Comparison of ENCODE assay signal across 19 mouse cellular contexts in the genomic region with DNA sequence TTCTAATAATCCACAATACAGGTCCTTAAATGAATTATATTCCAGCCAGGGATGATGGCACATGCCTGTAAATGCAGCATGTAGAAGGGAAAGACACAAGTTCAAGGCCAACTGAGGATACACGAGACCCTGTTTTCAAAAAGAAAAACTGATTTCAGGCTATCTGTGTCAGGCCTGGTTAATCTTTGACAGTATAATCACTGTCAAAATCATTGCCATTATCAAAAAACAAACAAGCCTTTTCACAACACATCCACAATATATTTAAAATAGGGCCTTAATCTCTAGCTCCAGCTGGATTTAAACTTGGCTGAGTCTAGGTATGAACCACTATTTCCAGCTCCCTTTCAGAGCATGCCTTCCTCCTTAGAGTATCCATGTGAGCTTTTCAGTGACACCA.
"Had no signal": no experiment of that assay in that cellular context is flagged by ENCODE, and none has a peak within 500 bp of the region (broad histone marks: within the 10 kb centered on the region; RNA-seq: fewer than 3 reads in every experiment).

No protein-coding gene starts in this region.

- H3K27ac ChIP-seq: kidney, postnatal 0 days; layer of hippocampus, adult 2 months; liver, embryonic 14.5 days; macrophage; midbrain, embryonic 12.5 days; midbrain, embryonic 15.5 days; neural tube, embryonic 12.5 days; neural tube, embryonic 15.5 days had no signal

- ATAC-seq: lung, postnatal 0 days; midbrain, embryonic 15.5 days had no signal

- H3K4me3 ChIP-seq: layer of hippocampus, adult 2 months; midbrain, embryonic 12.5 days; midbrain, embryonic 15.5 days; neural tube, embryonic 12.5 days; neural tube, embryonic 15.5 days had no signal

- H3K9me3 ChIP-seq: midbrain, embryonic 12.5 days; midbrain, embryonic 15.5 days; neural tube, embryonic 12.5 days; neural tube, embryonic 15.5 days had no signal

- DNase-seq: kidney, adult 11 months; kidney, postnatal 25 days; layer of hippocampus, adult 9-11 months; lung, embryonic 14.5 days; right cerebral cortex, adult 18-20 months; right cerebral cortex, postnatal 14 days; right cerebral cortex, postnatal 4 days; thymus, adult 2 months; thymus, postnatal 14 days; thymus, postnatal 4 days had no signal

- H3K4me2 ChIP-seq: lung, embryonic 14.5 days; midbrain, embryonic 12.5 days; midbrain, embryonic 15.5 days; neural tube, embryonic 12.5 days; neural tube, embryonic 15.5 days had no signal

- H3K27me3 ChIP-seq: midbrain, embryonic 12.5 days; midbrain, embryonic 15.5 days; neural tube, embryonic 12.5 days; neural tube, embryonic 15.5 days had no signal

- H3K9ac ChIP-seq: liver, embryonic 14.5 days; lung, embryonic 14.5 days; midbrain, embryonic 12.5 days; midbrain, embryonic 15.5 days; neural tube, embryonic 12.5 days; neural tube, embryonic 15.5 days had no signal

- H3K4me1 ChIP-seq: midbrain, embryonic 12.5 days; midbrain, embryonic 15.5 days; neural tube, embryonic 12.5 days; neural tube, embryonic 15.5 days had no signal
